Mouse (Mus musculus) brown adipose tissue, adult 24 weeks (tissue): ENCODE data around the gene Ccl8. TPM values are rescaled to one million over a fixed set of nuclear protein-coding genes. Genes with fewer than 3 reads are reported as not detected.

Experiments
- H3K27ac ChIP-seq: fragments of 200-500 bp; replicated peaks from 2 replicates; pipeline ENCODE4 v1.5.1; 2012; ENCODE audit warnings: low read depth, mild to moderate bottlenecking, low read length
- H3K4me1 ChIP-seq: fragments of 200-500 bp; 2 replicates; pipeline ENCODE4 v1.6.1; 2012; ENCODE audit warnings: low read length, mixed read lengths; ENCODE audit not compliant: control insufficient read depth, insufficient read depth, insufficient read length
- H3K4me3 ChIP-seq: fragments of 200-500 bp; 2 replicates; pipeline ENCODE4 v1.5.1; 2012; ENCODE audit warnings: low read depth, mild to moderate bottlenecking, low read length, moderate library complexity; ENCODE audit not compliant: insufficient read depth
- polyA plus RNA-seq: library from polyadenylated mRNA; stranded (reverse); fragments of >200 nt; gene quantifications from 2 replicates; pipeline ENCODE4 v1.2.4, GENCODE M21; 2012; ENCODE audit not compliant: missing spikeins, insufficient read depth, insufficient read length

Gene Ccl8
- polyA plus RNA-seq, 1 experiment, result 10.5 TPM

- no peaks in the 10 kb centered on the region for H3K4me1 ChIP-seq
- H3K4me3 ChIP-seq, result no peak overlapping the region
Measured at GRCm38 (mm10) chr11:82116041-82116440, 1.1 kb downstream of the Ccl8 start.

GRCm38 (mm10) chr11:82132977-82133376 is 18.0 kb downstream of the Ccl8 start:
- Histone ChIP-seq H3K27ac (no peak overlapping the region; the same call in 1 of the 2 replicates), H3K4me1 (no peaks in the 10 kb centered on the region), H3K4me3 (no peak overlapping the region)

More at GRCm38 (mm10) chr11:82116041-82116440, 1.1 kb downstream of the Ccl8 start:
- H3K27ac ChIP-seq, result no peak overlapping the region

- H3K27ac ChIP-seq, result no peak overlapping the region
- H3K4me1 ChIP-seq, result 0 out of 2 replicates have a peak, but pooled peaks cover 2% of the 10 kb centered on the region
- H3K4me3 ChIP-seq, result no peak overlapping the region
Measured at GRCm38 (mm10) chr11:82136196-82136595, 21.2 kb downstream of the Ccl8 start.

- H3K4me1 ChIP-seq, result 0 out of 2 replicates have a peak, but pooled peaks cover 2% of the 10 kb centered on the region
- no peak overlapping the region for H3K4me3 ChIP-seq
- H3K27ac ChIP-seq, result peak overlapping the region; percentile 19; the same call in 1 of the 2 replicates
Measured at GRCm38 (mm10) chr11:82139492-82140094, 24.6 kb downstream of the Ccl8 start.

GRCm38 (mm10) chr11:82159126-82159525 is 44.1 kb downstream of the Ccl8 start:
- Histone ChIP-seq H3K27ac (no peak overlapping the region), H3K4me1 (no peaks in the 10 kb centered on the region), H3K4me3 (no peak overlapping the region)

- Histone ChIP-seq H3K4me1 (no peaks in the 10 kb centered on the region), H3K4me3 (no peak overlapping the region)
Measured at GRCm38 (mm10) chr11:82163285-82163684, 48.3 kb downstream of the Ccl8 start.

More at GRCm38 (mm10) chr11:82163285-82163684, 48.3 kb downstream of the Ccl8 start:
- H3K27ac ChIP-seq, result no peak overlapping the region

Other genes starting within 250 kb of the Ccl8 start
- not detected in 2 replicates for gene Asic2, start 146.7 kb upstream of the Ccl8 start, polyA plus RNA-seq
- gene Ccl2, start 79.6 kb upstream of the Ccl8 start, polyA plus RNA-seq, result 3.2 and 14.0 TPM in 2 replicates
- gene Gm17268, start 76.6 kb upstream of the Ccl8 start, polyA plus RNA-seq, result not detected in 2 replicates
- 3.4 and 10.1 TPM in 2 replicates for gene Ccl7, start 69.5 kb upstream of the Ccl8 start, polyA plus RNA-seq
- gene Ccl11, start 57.4 kb upstream of the Ccl8 start, polyA plus RNA-seq, result 50.1 and 51.7 TPM in 2 replicates
- gene Ccl12, start 13.3 kb upstream of the Ccl8 start, polyA plus RNA-seq, result 4.0 and 4.1 TPM in 2 replicates
- not detected in 2 replicates for gene Ccl1, start 190.5 kb downstream of the Ccl8 start, polyA plus RNA-seq